Mouse (Mus musculus) adrenal gland, postnatal 10 days (tissue): Measurements from ENCODE around the gene Gpr153. TPM values are rescaled to one million over a fixed set of nuclear protein-coding genes. Genes with fewer than 3 reads are reported as not detected.
A peak's percentile ranks its signal among the peaks of the same experiment; 100 is the strongest.

ENCODE experiments used
- DNase-seq: peaks from one replicate; pipeline ENCODE4 v3.0.0; 2021; ENCODE audit warnings: mixed read lengths
- total RNA-seq, 2 experiments: library from RNA; stranded (reverse); gene quantifications; 2 replicates each; pipeline ENCODE4 v1.2.3; 2021

The Gpr153 gene
- total RNA-seq, 2 experiments from 2014 or later = 11.2 to 11.8 TPM

DNA sequence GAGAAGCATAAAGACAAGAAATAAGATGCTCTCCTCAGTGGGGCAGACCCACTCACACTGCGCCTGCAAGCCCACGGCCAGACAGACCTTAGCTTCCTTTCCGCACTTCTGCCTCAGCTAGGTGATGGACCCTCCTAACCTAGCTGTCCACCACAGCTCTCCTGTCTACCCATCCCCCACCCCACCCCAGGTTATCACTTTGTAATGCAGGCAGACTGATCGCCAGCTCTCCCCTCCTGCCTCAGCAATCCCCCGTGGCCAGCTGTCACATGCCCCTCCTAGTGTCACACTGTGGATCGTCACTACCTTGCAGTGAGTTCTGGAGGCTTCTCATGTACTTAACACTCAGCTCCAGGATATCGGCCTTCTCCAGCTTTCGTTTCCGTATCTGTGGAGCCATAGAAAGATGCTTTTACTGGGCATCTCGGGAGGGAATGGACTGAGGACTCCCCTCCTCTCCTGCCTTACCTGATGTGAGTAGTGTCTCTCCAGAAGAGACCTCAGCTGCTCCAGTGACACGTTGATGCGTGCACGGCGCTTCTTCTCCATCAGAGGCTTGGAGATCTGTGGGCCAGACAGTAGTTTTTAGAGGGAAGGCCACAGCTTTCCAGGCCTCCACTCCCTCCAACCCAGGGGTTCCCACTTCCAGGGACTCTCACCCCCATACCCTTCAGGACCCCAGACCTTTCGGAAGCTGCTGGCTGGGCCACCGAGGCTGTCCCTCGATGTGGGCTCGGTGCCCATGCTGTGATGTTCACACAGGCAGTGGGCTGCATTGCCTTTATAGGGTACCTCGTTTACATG, 13.5 kb downstream of the Gpr153 start:
- DNase-seq = no peak

DNA sequence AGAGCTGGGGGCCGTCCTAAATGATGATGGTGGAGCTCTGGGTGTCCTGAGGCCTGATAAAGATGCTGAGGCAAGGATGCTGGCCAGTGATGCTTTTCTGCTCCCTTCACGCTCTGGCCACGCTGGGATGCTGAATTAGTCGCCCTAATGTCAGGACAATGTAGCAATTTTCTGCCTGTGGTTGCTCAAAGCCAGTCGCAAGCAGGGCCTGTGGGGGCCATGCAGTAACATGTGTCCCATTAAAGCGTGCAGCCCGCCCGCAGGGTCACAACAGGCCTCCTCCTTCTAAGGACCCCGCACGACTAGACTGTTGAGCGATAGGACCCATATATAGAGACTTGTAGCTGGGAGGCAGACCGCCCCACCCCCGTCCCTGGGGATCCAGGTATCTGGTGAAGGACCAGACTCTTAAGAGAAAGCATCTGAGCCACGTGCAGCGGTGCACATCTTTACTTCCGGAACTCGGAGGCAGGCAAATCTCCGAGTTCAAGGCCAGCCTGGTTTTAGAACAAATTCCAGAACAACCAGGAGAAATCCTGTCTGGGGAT, 14.4 kb downstream of the Gpr153 start:
- no peak for DNase-seq

GRCm38 (mm10) chr4:152290385-152290784, 16.4 kb downstream of the Gpr153 start:
- no peak for DNase-seq

DNA sequence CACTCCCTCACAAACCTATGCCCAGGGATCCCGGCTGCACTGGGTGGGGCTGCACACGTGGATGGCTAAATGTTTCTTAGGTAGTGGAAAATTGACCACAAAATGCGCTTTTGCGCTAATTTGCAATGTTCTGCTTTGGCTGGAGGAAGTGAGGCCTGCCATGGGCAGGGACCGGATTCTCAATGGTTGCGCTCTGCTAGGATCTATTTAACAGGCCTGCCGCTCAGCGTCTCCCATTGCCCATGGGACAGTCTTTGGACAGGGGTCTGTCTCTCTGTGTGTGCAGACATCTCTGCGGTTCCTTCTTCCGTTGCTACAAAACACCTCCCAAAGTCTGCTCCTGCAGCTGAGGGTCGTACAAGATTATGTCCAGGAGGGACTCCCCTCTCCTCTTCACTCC, 17.0 kb downstream of the Gpr153 start:
- no peak for DNase-seq

DNA sequence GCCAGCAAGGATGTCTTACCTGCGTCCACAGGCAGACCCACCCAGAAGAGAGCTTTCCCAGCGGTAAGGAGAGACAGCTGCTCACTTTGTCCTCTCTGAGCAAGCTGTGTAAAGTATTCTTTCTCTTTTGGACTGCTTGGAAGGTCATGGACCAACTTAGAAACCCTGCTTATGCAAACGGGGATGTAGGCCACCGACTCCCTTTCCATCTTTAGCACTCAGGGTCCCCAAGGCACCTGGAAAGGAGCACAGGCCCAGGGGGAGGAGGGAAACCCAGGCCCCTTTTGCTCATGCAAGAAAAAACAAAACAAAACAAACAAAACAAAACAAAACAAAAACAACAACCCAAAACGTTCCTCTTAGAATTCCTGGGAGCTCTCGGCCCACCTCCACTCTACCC, 17.5 kb downstream of the Gpr153 start, which contains the start of gene Hes3:
TSS of gene Hes3 (minus strand) at position 101 of the 400 bp plus-strand sequence.
- no peak for DNase-seq

- no peak for DNase-seq
Measured at GRCm38 (mm10) chr4:152292102-152292765, 18.2 kb downstream of the Gpr153 start.

GRCm38 (mm10) chr4:152294188-152294929, 20.3 kb downstream of the Gpr153 start:
- DNase-seq = no peak

GRCm38 (mm10) chr4:152295916-152296315, 21.9 kb downstream of the Gpr153 start:
- no peak for DNase-seq

GRCm38 (mm10) chr4:152296371-152296770, 22.3 kb downstream of the Gpr153 start:
- no peak for DNase-seq

GRCm38 (mm10) chr4:152296874-152297861, 23.1 kb downstream of the Gpr153 start, which contains the start of gene Icmt:
Icmt (plus strand) TSS chr4:152297227.
- DNase-seq = peak; percentile 100

DNA sequence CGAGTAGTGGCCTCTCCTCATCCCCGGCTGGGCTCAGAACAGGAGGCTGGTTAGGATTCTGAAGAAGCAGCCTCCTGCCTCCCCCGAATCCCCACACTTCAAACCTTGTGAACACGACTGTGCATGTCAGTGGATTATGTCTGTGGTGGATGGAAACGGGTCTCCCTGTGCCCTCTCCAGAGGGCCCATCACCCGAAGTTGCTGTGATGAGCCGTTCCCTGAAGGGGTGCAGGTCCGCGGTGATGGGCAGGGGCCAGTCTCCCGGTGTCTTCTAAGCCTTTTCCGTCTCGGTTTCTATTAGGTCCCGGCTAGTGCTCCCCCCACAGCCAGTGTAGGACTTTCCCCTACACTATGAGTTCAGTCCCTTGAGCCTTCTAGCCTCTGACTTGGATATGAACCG, 24.8 kb downstream of the Gpr153 start:
- DNase-seq = no peak

DNA sequence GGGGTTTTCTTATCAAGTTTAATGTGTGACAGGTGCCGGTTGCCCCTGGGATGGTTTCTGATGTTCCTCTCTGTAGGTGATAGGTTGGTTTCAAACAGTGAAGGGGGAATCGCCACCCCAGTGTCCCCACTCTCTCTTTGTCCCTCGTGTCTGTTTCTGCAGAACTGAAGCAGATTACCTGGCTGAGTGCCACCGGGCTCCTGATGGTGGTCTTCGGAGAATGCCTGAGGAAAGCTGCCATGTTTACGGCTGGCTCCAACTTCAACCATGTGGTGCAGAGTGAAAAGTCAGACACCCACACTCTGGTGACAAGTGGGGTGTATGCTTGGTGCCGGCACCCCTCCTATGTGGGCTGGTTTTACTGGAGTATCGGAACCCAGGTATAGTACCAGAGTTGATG, 26.3 kb downstream of the Gpr153 start:
- no peak for DNase-seq

DNA sequence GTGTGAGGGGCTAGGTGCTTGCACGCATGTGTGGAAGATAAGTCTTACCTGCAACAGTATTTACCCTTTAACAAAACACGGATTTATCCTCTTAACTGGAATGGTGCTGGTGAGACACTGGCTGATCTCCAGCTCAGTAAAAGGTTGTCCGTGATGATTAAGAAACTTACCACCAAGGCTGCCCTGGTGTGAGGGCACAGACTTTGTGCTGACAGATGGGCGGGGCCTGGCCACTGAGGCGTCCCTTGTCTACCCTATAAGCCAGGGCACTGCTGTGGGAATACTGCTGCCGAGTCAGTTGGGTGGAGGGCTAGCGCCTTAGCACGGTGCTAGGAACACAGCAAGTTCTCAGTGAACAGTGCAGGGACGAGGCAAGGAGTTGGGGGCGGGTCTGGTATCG, 28.0 kb downstream of the Gpr153 start:
- no peak for DNase-seq

DNA sequence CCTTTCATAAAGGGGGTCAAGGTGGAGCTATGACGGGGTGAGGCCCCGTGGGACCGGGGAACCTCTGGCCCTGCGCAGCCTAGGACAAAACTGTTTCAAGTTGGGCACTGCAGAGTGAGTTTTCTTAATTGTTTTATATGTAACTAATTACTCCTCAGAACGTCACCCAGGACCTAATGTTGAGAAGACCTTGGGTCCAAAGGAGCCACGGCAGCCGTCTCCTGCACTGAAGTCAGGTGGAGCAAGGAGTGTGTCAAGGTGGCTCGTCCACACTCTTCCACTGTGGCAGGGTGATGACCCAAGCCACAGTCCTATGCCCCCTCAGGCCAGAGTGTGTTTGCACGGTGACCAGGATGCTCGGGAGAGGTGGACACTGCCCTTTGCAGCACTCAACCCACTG, 29.1 kb downstream of the Gpr153 start:
- no peak for DNase-seq

DNA sequence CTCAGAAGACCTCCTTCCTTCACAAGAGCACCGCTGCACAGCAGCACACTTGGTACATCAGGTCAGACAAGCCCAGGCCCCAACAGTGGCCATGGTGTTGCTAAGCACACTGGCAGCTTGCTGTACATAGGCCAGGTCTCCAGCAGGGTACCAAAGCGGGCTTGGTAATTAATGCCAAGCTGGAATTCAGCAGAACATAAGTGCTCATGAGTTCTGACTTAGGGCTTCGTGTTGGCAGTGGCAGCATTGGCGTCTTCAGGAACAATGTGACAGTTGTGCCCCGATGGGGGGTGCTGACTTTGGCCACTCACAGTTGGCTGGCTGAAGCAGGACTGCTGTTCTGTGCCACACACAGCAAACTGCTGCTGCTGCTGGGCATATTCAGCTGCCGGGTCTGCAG, 30.7 kb downstream of the Gpr153 start:
- DNase-seq = no peak

DNA sequence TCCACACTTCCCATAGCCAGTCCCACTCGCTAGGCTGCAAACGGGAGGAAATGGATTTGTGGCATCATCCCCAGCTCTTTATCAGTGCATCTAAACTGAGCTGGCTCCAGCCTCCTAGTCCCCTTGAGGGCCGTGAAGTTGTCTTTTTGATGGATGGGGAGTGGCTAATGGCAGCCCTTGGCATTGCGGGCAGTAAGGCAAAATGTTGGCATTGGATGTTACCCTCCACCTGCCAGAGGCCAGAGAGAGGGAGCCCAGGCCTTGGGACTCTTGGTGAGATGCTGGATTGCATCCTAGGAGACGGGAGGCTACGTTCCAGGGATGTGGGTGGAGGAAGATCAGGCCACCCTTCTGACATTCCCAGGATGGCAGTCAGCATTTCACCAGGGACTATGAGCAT, 32.0 kb downstream of the Gpr153 start:
- DNase-seq = no peak

- DNase-seq = peak; percentile 47
Measured at GRCm38 (mm10) chr4:152307542-152307941, 33.5 kb downstream of the Gpr153 start.

- no peak for DNase-seq
Measured at GRCm38 (mm10) chr4:152312186-152312585, 38.2 kb downstream of the Gpr153 start.

- DNase-seq = peak; percentile 33
Measured at GRCm38 (mm10) chr4:152313211-152313632, 39.2 kb downstream of the Gpr153 start.

DNA sequence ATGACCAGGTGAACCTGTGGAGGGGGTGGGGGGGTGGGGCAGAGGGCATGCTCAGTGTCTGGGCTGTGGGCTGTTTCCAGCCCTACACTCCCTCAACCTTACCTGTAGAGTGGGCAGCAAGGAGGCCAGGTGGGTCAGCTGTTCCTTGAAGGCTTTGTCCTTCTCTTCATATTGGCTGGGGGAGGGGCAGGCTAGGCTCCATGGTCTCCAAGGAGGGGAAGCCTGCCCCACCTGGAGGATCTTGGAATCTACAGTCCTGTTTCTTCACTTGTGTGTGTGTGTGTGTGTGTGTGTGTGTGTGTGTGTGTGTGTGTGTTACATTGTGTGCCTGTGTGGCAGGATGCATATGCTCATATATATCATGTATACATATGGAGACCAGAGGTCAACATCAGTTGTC, 39.9 kb downstream of the Gpr153 start:
- DNase-seq = no peak

GRCm38 (mm10) chr4:152315498-152316213, 41.6 kb downstream of the Gpr153 start:
- no peak for DNase-seq
